7 mouse cellular contexts compared by ENCODE assay signal in genomic region chr3:141811348-141811747, GRCm38 (mm10).
DNase-seq lines count a peak whose midpoint lies in the region; ATAC-seq and TF ChIP-seq lines count a peak whose summit lies in the region.

No protein-coding gene starts in this region.

- no peak overlapping the region for H3K4me2 ChIP-seq in midbrain, embryonic 11.5 days
- H3K4me2 ChIP-seq in midbrain, embryonic 16.5 days (ENCODE audit: low read length): no peak overlapping the region
- H3K4me2 ChIP-seq in kidney, postnatal 0 days (ENCODE audit: low read length): no peak overlapping the region

- H3K9me3 ChIP-seq in midbrain, embryonic 11.5 days (ENCODE audit: control insufficient read depth, low read length): no peaks in the 10 kb centered on the region
- H3K9me3 ChIP-seq in midbrain, embryonic 16.5 days (replicated peaks; ENCODE audit: control insufficient read depth, low read length, poor library complexity, severe bottlenecking): no peaks in the 10 kb centered on the region
- H3K9me3 ChIP-seq in kidney, postnatal 0 days (replicated peaks; ENCODE audit: low read length): no peaks in the 10 kb centered on the region

- TF ChIP-seq CTCF in kidney, postnatal 0 days (IDR thresholded peaks at IDR 0.05; ENCODE audit: low read depth): no peak

- H3K36me3 ChIP-seq in midbrain, embryonic 11.5 days (ENCODE audit: control insufficient read depth, insufficient read depth, low read length): no peaks in the 10 kb centered on the region
- no peaks in the 10 kb centered on the region for H3K36me3 ChIP-seq in midbrain, embryonic 16.5 days (ENCODE audit: control insufficient read depth, insufficient read depth, low read length)
- no peaks in the 10 kb centered on the region for H3K36me3 ChIP-seq in kidney, postnatal 0 days (ENCODE audit: insufficient read depth, low read length)

- no peak overlapping the region for H3K4me3 ChIP-seq in midbrain, embryonic 11.5 days (ENCODE audit: low read depth, low read length)
- H3K4me3 ChIP-seq in midbrain, embryonic 16.5 days (ENCODE audit: low read depth, low read length): no peak overlapping the region
- H3K4me3 ChIP-seq in kidney, postnatal 0 days (replicated peaks; ENCODE audit: low read depth, low read length): no peak overlapping the region

- H3K27ac ChIP-seq in midbrain, embryonic 11.5 days (ENCODE audit: low read depth, low read length): no peak overlapping the region
- no peak overlapping the region for H3K27ac ChIP-seq in midbrain, embryonic 16.5 days (ENCODE audit: low read length)
- H3K27ac ChIP-seq in kidney, postnatal 0 days: no peak overlapping the region

- no peaks in the 10 kb centered on the region for H3K27me3 ChIP-seq in midbrain, embryonic 11.5 days (ENCODE audit: control insufficient read depth, insufficient read depth, low read length)
- H3K27me3 ChIP-seq in midbrain, embryonic 16.5 days (ENCODE audit: control insufficient read depth, insufficient read depth, low read depth, low read length): no peaks in the 10 kb centered on the region
- H3K27me3 ChIP-seq in kidney, postnatal 0 days (ENCODE audit: insufficient read depth, low read length): no peaks in the 10 kb centered on the region

- H3K9ac ChIP-seq in midbrain, embryonic 11.5 days (ENCODE audit: low read length): no peak overlapping the region
- no peak overlapping the region for H3K9ac ChIP-seq in midbrain, embryonic 16.5 days (ENCODE audit: low read depth, low read length)
- H3K9ac ChIP-seq in kidney, postnatal 0 days (ENCODE audit: low read depth, low read length): no peak overlapping the region

- DNase-seq in midbrain, embryonic 11.5 days (ENCODE audit: low spot score, missing footprints): peak; percentile 90
- peak; percentile 11 for DNase-seq in c-Kit-positive CD71-positive TER-119-negative erythroid progenitor cells, embryonic 14.5 days (ENCODE audit: low read depth)
- peak; percentile 80 for DNase-seq in kidney, postnatal 0 days (ENCODE audit: low spot score)
- DNase-seq in ovary, postnatal 10 days (ENCODE audit: low spot score): peak; percentile 28
- no peak for DNase-seq in layer of hippocampus, adult 9-11 months
- no peak for DNase-seq in layer of hippocampus, postnatal 25 days (ENCODE audit: extremely low spot score in 1 of 2, low spot score in 1 of 2)

- ATAC-seq in midbrain, embryonic 11.5 days (ENCODE audit: low FRiP score): peak; percentile 63
- ATAC-seq in midbrain, embryonic 16.5 days: no peak
- no peak; the same call in 1 of the 2 replicates for ATAC-seq in kidney, postnatal 0 days (replicated peaks; ENCODE audit: low FRiP score, low read depth)

- 28% methylated on average over 2 of the region's 2 CpGs for WGBS in midbrain, embryonic 11.5 days
- 20% methylated on average over 2 of the region's 2 CpGs for WGBS in midbrain, embryonic 16.5 days
- WGBS in kidney, postnatal 0 days: 21% methylated on average over 2 of the region's 2 CpGs

- peaks cover 6% of the 10 kb centered on the region; the same call in 1 of the 2 replicates for H3K4me1 ChIP-seq in midbrain, embryonic 11.5 days (ENCODE audit: control insufficient read depth, insufficient read depth, low read length)
- no peaks in the 10 kb centered on the region for H3K4me1 ChIP-seq in midbrain, embryonic 16.5 days (ENCODE audit: control insufficient read depth, insufficient read depth, low read length)
- H3K4me1 ChIP-seq in kidney, postnatal 0 days (replicated peaks; ENCODE audit: insufficient read depth, low read length): no peaks in the 10 kb centered on the region

Comparison
In these comparisons a context has a peak if more than half of its experiments do, and no peak if none do; other contexts are left out.
1. DNase-seq: peak in midbrain, embryonic 11.5 days (single experiment), c-Kit-positive CD71-positive TER-119-negative erythroid progenitor cells, embryonic 14.5 days (single experiment), kidney, postnatal 0 days (single experiment) and ovary, postnatal 10 days (single experiment); none in layer of hippocampus, adult 9-11 months (single experiment) and layer of hippocampus, postnatal 25 days (0 of 2).